Mouse (Mus musculus) heart, embryonic 11.5 days (tissue): ENCODE results near the gene Vwce. TPM values are rescaled to one million over a fixed set of nuclear protein-coding genes. Genes with fewer than 3 reads are reported as not detected.

Source experiments
- ATAC-seq: fragments of 200-750 bp; cut with Nextera tagmentation; replicated peaks from 2 replicates; pipeline ENCODE4 v1.8.0; 2017; ENCODE audit warnings: moderate library complexity; ENCODE audit not compliant: insufficient number of reproducible peaks, low FRiP score, low TSS enrichment
- H3K27ac ChIP-seq: fragments of 300-500 bp; sonication (generic); 2 replicates; pipeline ENCODE4 v1.5.1; 2014; ENCODE audit warnings: mild to moderate bottlenecking, low read depth, low read length
- H3K27me3 ChIP-seq: fragments of 300-500 bp; sonication (generic); 2 replicates; pipeline ENCODE4 v1.6.1; 2014; ENCODE audit warnings: mild to moderate bottlenecking, low read length, mixed read lengths; ENCODE audit not compliant: control insufficient read depth, insufficient read depth
- H3K36me3 ChIP-seq: fragments of 300-500 bp; sonication (generic); 2 replicates; pipeline ENCODE4 v1.6.1; 2014; ENCODE audit warnings: mild to moderate bottlenecking, low read length, moderate library complexity, mixed read lengths; ENCODE audit not compliant: control insufficient read depth, insufficient read depth
- H3K4me1 ChIP-seq: fragments of 300-500 bp; sonication (generic); 2 replicates; pipeline ENCODE4 v1.6.1; 2014; ENCODE audit warnings: low read length; ENCODE audit not compliant: control insufficient read depth, insufficient read depth
- H3K4me2 ChIP-seq: fragments of 300-500 bp; sonication (generic); 2 replicates; pipeline ENCODE4 v1.6.1; 2014; ENCODE audit warnings: mild to moderate bottlenecking, moderate library complexity
- H3K4me3 ChIP-seq: fragments of 300-500 bp; sonication (generic); 2 replicates; pipeline ENCODE4 v1.5.1; 2014; ENCODE audit warnings: low read depth, low read length
- H3K9ac ChIP-seq: fragments of 300-500 bp; sonication (generic); 2 replicates; pipeline ENCODE4 v1.6.1; 2014; ENCODE audit warnings: mild to moderate bottlenecking, low read depth, low read length, moderate library complexity
- H3K9me3 ChIP-seq: fragments of 300-500 bp; sonication (generic); replicated peaks from 2 replicates; pipeline ENCODE4 v1.6.1; 2016; ENCODE audit warnings: low read length; ENCODE audit not compliant: control insufficient read depth
- WGBS: fragments of 180-500 bp; shearing (Covaris S2); extraction: QIAGEN DNeasy Blood & Tissue Kit; methylation state at CpG from one replicate; pipeline ENCODE4 v1.1.7; 2014; ENCODE audit not compliant: insufficient replicate concordance; 5-methylcytosine and 5-hydroxymethylcytosine counted together
- polyA plus RNA-seq: library from polyadenylated mRNA; unstranded; fragments of >200 nt; fragmentation: Nextera tagmentation; extraction: Ambion mirVana; gene quantifications from 2 replicates; pipeline ENCODE4 v1.2.1, GENCODE M21; 2014

Gene Vwce
- polyA plus RNA-seq, 1 experiment from 2014 or later = 0.46 TPM

- no peak overlapping the region for H3K9ac ChIP-seq
- no peaks in the 10 kb centered on the region for H3K27me3 ChIP-seq
- H3K4me2 ChIP-seq = no peak overlapping the region
- peak; percentile 83 for ATAC-seq
- 33% methylated on average over 5 of the region's 5 CpGs for WGBS
- peak overlapping the region; percentile 79 for H3K27ac ChIP-seq
- H3K9me3 ChIP-seq = no peaks in the 10 kb centered on the region
- H3K4me1 ChIP-seq = peaks cover 10% of the 10 kb centered on the region
- no peaks in the 10 kb centered on the region for H3K36me3 ChIP-seq
- H3K4me3 ChIP-seq = no peak overlapping the region
Observed at GRCm38 (mm10) chr19:10661373-10661772, 27.4 kb downstream of the Vwce start.

- H3K27ac ChIP-seq = peak overlapping the region; percentile 79
Observed at GRCm38 (mm10) chr19:10661919-10662318, 27.9 kb downstream of the Vwce start.

GRCm38 (mm10) chr19:10662665-10663064 lies 28.7 kb downstream of the Vwce start:
- no peaks in the 10 kb centered on the region for H3K9me3 ChIP-seq
- H3K4me1 ChIP-seq = peaks cover under 1% of the 10 kb centered on the region; the same call in 1 of the 2 replicates
- no peaks in the 10 kb centered on the region for H3K27me3 ChIP-seq
- no peaks in the 10 kb centered on the region for H3K36me3 ChIP-seq
- ATAC-seq = no peak
- H3K4me3 ChIP-seq = no peak overlapping the region
- H3K27ac ChIP-seq = peak overlapping the region; percentile 79
- WGBS = 48% methylated on average over 3 of the region's 3 CpGs
- no peak overlapping the region for H3K4me2 ChIP-seq
- H3K9ac ChIP-seq = no peak overlapping the region

More at GRCm38 (mm10) chr19:10661919-10662318, 27.9 kb downstream of the Vwce start:
- no peaks in the 10 kb centered on the region for H3K9me3 ChIP-seq
- H3K36me3 ChIP-seq = no peaks in the 10 kb centered on the region
- no peaks in the 10 kb centered on the region for H3K27me3 ChIP-seq
- WGBS = 74% methylated on average over 2 of the region's 2 CpGs
- peak; percentile 44 for ATAC-seq
- H3K9ac ChIP-seq = no peak overlapping the region
- no peak overlapping the region; the same call in 1 of the 2 replicates for H3K4me2 ChIP-seq
- H3K4me1 ChIP-seq = peaks cover 6% of the 10 kb centered on the region
- no peak overlapping the region for H3K4me3 ChIP-seq

GRCm38 (mm10) chr19:10665093-10665492 lies 31.1 kb downstream of the Vwce start:
- H3K27me3 ChIP-seq = no peaks in the 10 kb centered on the region
- no peaks in the 10 kb centered on the region for H3K4me1 ChIP-seq
- no peak overlapping the region for H3K27ac ChIP-seq
- no peak for ATAC-seq
- no peak overlapping the region for H3K9ac ChIP-seq
- no peak overlapping the region for H3K4me2 ChIP-seq
- 57% methylated on average over 3 of the region's 3 CpGs for WGBS
- no peak overlapping the region for H3K4me3 ChIP-seq
- no peaks in the 10 kb centered on the region for H3K36me3 ChIP-seq
- H3K9me3 ChIP-seq = no peaks in the 10 kb centered on the region

- H3K9me3 ChIP-seq = no peaks in the 10 kb centered on the region
- H3K9ac ChIP-seq = no peak overlapping the region
- H3K27me3 ChIP-seq = no peaks in the 10 kb centered on the region
- WGBS = 17% methylated on average over 2 of the region's 2 CpGs
- H3K27ac ChIP-seq = no peak overlapping the region
- no peaks in the 10 kb centered on the region for H3K4me1 ChIP-seq
- ATAC-seq = no peak
- no peaks in the 10 kb centered on the region for H3K36me3 ChIP-seq
- H3K4me2 ChIP-seq = no peak overlapping the region
- no peak overlapping the region for H3K4me3 ChIP-seq
Observed at GRCm38 (mm10) chr19:10665499-10665898, 31.5 kb downstream of the Vwce start.

- no peak for ATAC-seq
- 86% methylated on average over 4 of the region's 4 CpGs for WGBS
Observed at GRCm38 (mm10) chr19:10671319-10671718, 37.3 kb downstream of the Vwce start.

GRCm38 (mm10) chr19:10671854-10672417 lies 37.9 kb downstream of the Vwce start:
- Histone ChIP-seq H3K27ac (no peak overlapping the region), H3K4me2 (no peak overlapping the region), H3K27me3 (no peaks in the 10 kb centered on the region), H3K9me3 (no peaks in the 10 kb centered on the region), H3K36me3 (no peaks in the 10 kb centered on the region), H3K4me1 (no peaks in the 10 kb centered on the region), H3K4me3 (no peak overlapping the region), H3K9ac (no peak overlapping the region)
- no peak for ATAC-seq
- 69% methylated on average over 9 of the region's 9 CpGs for WGBS

More at GRCm38 (mm10) chr19:10671319-10671718, 37.3 kb downstream of the Vwce start:
- Histone ChIP-seq H3K27ac (no peak overlapping the region), H3K9ac (no peak overlapping the region), H3K27me3 (no peaks in the 10 kb centered on the region), H3K9me3 (no peaks in the 10 kb centered on the region), H3K4me2 (no peak overlapping the region), H3K4me1 (no peaks in the 10 kb centered on the region), H3K36me3 (no peaks in the 10 kb centered on the region), H3K4me3 (no peak overlapping the region)

- ATAC-seq = no peak
- H3K4me2 ChIP-seq = no peak overlapping the region; the same call in 1 of the 2 replicates
- H3K4me3 ChIP-seq = no peak overlapping the region
- no peak overlapping the region for H3K27ac ChIP-seq
- H3K4me1 ChIP-seq = no peaks in the 10 kb centered on the region
- no peaks in the 10 kb centered on the region for H3K27me3 ChIP-seq
- H3K9ac ChIP-seq = no peak overlapping the region
- WGBS = 33% methylated on average over 1 of the region's 1 CpGs
- H3K9me3 ChIP-seq = no peaks in the 10 kb centered on the region
- H3K36me3 ChIP-seq = no peaks in the 10 kb centered on the region
Observed at GRCm38 (mm10) chr19:10673275-10673674, 39.3 kb downstream of the Vwce start.

- no peak for ATAC-seq
- Histone ChIP-seq H3K9me3 (no peaks in the 10 kb centered on the region), H3K4me2 (no peak overlapping the region), H3K27me3 (peaks cover 2% of the 10 kb centered on the region; the same call in 1 of the 2 replicates), H3K9ac (no peak overlapping the region), H3K27ac (no peak overlapping the region), H3K4me3 (no peak overlapping the region), H3K36me3 (no peaks in the 10 kb centered on the region), H3K4me1 (no peaks in the 10 kb centered on the region)
- WGBS = 81% methylated on average over 16 of the region's 16 CpGs
Observed at GRCm38 (mm10) chr19:10676656-10677055, 42.6 kb downstream of the Vwce start.
